Mouse (Mus musculus): ENCODE data around the gene Olfr1507. TPM values are rescaled to one million over a fixed set of nuclear protein-coding genes. Genes with fewer than 3 reads are reported as not detected.

Gene Olfr1507
- total RNA-seq (2023), result not detected

GRCm38 (mm10) chr14:52495516-52495915 is at the start of gene Olfr1507:
TSS of gene Olfr1507 (minus strand) at chr14:52495749.

DNA sequence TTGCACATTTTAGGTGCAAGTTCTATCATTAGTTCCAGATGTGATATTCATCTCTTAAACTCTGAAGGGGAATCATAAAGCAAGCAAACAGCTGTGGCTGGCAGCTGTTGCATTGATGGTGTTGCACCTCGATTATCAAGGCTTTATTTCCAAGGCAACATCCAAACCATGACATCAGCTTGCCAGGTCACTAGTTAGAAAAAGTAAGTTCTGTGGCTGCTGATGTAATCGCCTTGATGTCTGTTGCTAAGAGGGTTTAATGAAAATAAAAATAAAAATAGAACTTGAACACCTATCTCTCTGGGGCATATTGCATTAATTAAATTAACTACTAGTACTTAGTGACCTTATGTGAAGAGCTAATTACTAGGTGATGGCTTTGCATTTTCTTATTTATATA is 28.2 kb downstream of the Olfr1507 start, which contains the start of gene Olfr1508:
TSS of gene Olfr1508 (minus strand) at position 101 of the 400 bp plus-strand sequence.

GRCm38 (mm10) chr14:52442690-52443089 is 52.9 kb downstream of the Olfr1507 start, which contains the start of gene Olfr1509:
TSS of gene Olfr1509 (plus strand) at chr14:52442990.

Other genes with a start within 250 kb of the Olfr1507 start
- 100 to 1,000 TPM; 105 to 113 TPM for gene Chd8, start 238.0 kb downstream of the Olfr1507 start, total RNA-seq (2023)
- gene Tox4, start 216.6 kb downstream of the Olfr1507 start, total RNA-seq (2023), result 100 to 1,000 TPM; 118 TPM
- gene Rab2b, start 216.2 kb downstream of the Olfr1507 start, total RNA-seq (2023), result 1 to 10 TPM; 3.5 to 4.2 TPM
- 10 to 100 TPM; 20.7 to 24.2 TPM for gene Mettl3, start 190.6 kb downstream of the Olfr1507 start, total RNA-seq (2023)
- gene Sall2, start 167.0 kb downstream of the Olfr1507 start, total RNA-seq (2023), result under 1 TPM; 0.24 to 0.33 TPM
- gene Olfr1513, start 139.3 kb downstream of the Olfr1507 start, total RNA-seq (2023), result not detected
- gene Olfr1512, start 116.6 kb downstream of the Olfr1507 start, total RNA-seq (2023), result not detected
- gene Olfr1511, start 98.4 kb downstream of the Olfr1507 start, total RNA-seq (2023), result not detected
- not detected for gene Olfr1510, start 81.4 kb downstream of the Olfr1507 start, total RNA-seq (2023)
- not detected for gene Olfr1509, start 52.8 kb downstream of the Olfr1507 start, total RNA-seq (2023)
- not detected for gene Olfr1508, start 28.3 kb downstream of the Olfr1507 start, total RNA-seq (2023)

Measured in neutrophil, adult 59 days (primary cell).